Mouse (Mus musculus) stomach, postnatal 0 days (tissue): Measurements from ENCODE around the gene Pnliprp2.

ENCODE experiments used
- CTCF ChIP-seq: IDR thresholded peaks from 2 replicates; pipeline ENCODE4 v1.5.1; 2016; ENCODE audit warnings: antibody characterized with exemption, low read depth, mild to moderate bottlenecking, moderate library complexity
- EP300 ChIP-seq: optimal IDR thresholded peaks from 2 replicates; pipeline ENCODE3; 2016; ENCODE audit warnings: antibody characterized with exemption

DNA sequence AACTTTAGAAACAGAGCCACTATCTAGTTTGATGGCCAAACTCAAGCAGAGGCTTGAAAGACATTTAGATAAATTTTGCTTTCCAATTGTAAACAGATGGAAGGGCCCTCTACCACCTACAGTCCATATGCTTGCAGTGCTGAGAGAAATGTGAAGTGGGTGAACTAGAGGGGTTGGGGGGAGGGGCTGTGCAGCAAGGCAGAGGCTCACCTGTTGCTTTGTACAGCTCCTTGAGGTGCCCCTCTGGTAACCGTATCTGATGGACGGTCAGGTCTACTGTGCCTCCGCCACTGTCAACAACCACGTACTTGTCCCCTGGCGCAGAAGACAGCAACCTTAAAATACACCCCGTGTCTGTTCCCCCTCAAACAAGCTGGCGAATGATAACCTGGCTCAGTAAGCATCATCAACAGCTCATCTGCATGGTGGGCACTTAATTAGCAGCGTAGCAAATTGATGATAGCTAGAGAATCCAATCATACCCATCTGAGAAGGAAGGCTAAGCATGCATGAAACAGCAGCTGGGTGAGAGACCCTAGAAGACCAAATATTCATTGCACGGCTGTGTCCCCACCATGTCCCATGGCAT lies 45.8 kb downstream of the Pnliprp2 start:
- TF ChIP-seq CTCF (no peak), EP300 (no peak)
